Mouse (Mus musculus) small intestine, adult 2 months (tissue): ENCODE measurements at regions not wholly inside any gene's neighbourhood (a gene's known extent, or its start where the extent isn't known, plus 50 kb on each side); places are given as distances from the start of the nearest gene placed in this dataset.

Experiments
- H3K27ac ChIP-seq: fragments of 200-500 bp; 2 replicates; pipeline ENCODE4 v1.5.1; 2012; ENCODE audit warnings: low read depth, low read length, control low read depth, inconsistent platforms; ENCODE audit not compliant: insufficient read depth
- H3K27me3 ChIP-seq: fragments of 200-500 bp; 2 replicates; pipeline ENCODE4 v1.6.1; 2012; ENCODE audit warnings: mild to moderate bottlenecking, moderate library complexity, low read length, inconsistent platforms; ENCODE audit not compliant: control insufficient read depth, insufficient read depth
- H3K36me3 ChIP-seq: fragments of 200-500 bp; 2 replicates; pipeline ENCODE4 v1.6.1; 2012; ENCODE audit warnings: mild to moderate bottlenecking, low read length, control low read depth, inconsistent platforms; ENCODE audit not compliant: control insufficient read depth, insufficient read depth
- H3K4me1 ChIP-seq: fragments of 200-500 bp; 2 replicates; pipeline ENCODE4 v1.6.1; 2012; ENCODE audit warnings: low read length, inconsistent platforms, mixed read lengths; ENCODE audit not compliant: control insufficient read depth, insufficient read depth, insufficient read length
- H3K4me3 ChIP-seq: fragments of 200-500 bp; 2 replicates; pipeline ENCODE4 v1.5.1; 2012; ENCODE audit warnings: low read depth, mild to moderate bottlenecking, control low read depth, inconsistent platforms, low read length, moderate library complexity
- CTCF ChIP-seq: fragments of 200-500 bp; IDR thresholded peaks from 2 replicates; pipeline ENCODE4 v1.5.1; 2012; ENCODE audit warnings: low read depth, mild to moderate bottlenecking, control low read depth, inconsistent platforms, low read length, moderate library complexity, mixed read lengths; ENCODE audit not compliant: insufficient replicate concordance, insufficient read length; ENCODE audit errors: extremely low read depth
- POLR2A ChIP-seq: fragments of 200-500 bp; IDR thresholded peaks from 2 replicates; pipeline ENCODE4 v1.6.1; 2012; ENCODE audit warnings: low read depth, mild to moderate bottlenecking, control low read depth, inconsistent platforms, low read length, moderate library complexity
- WGBS: fragments of 180-500 bp; shearing (Covaris S2); methylation state at CpG from one replicate; pipeline ENCODE4 v1.1.7; 2018; 5-methylcytosine and 5-hydroxymethylcytosine counted together

GRCm38 (mm10) chrX:99657790-99658451 is 162.9 kb upstream of the Tmem28 start:
- peak; percentile 64; the same call in 1 of the 2 replicates for TF ChIP-seq CTCF
- TF ChIP-seq POLR2A = no peak

GRCm38 (mm10) chrX:99656988-99657387 is 163.8 kb upstream of the Tmem28 start:
- TF ChIP-seq POLR2A (no peak), CTCF (no peak)
- WGBS = 82% methylated on average over 6 of the region's 6 CpGs
- H3K36me3 ChIP-seq = no peaks in the 10 kb centered on the region

More at GRCm38 (mm10) chrX:99657790-99658451, 162.9 kb upstream of the Tmem28 start:
- WGBS = 20% methylated on average over 8 of the region's 8 CpGs
- Histone ChIP-seq H3K36me3 (no peaks in the 10 kb centered on the region), H3K4me3 (no peak overlapping the region), H3K27me3 (no peaks in the 10 kb centered on the region), H3K27ac (no peak overlapping the region), H3K4me1 (no peaks in the 10 kb centered on the region)

GRCm38 (mm10) chrX:99632211-99632775 is 161.2 kb upstream of the Pja1 start:
- WGBS = 44% methylated on average over 2 of the region's 2 CpGs
- Histone ChIP-seq H3K4me3 (no peak overlapping the region), H3K4me1 (no peaks in the 10 kb centered on the region), H3K27me3 (no peaks in the 10 kb centered on the region), H3K27ac (no peak overlapping the region), H3K36me3 (no peaks in the 10 kb centered on the region)
- no peak for TF ChIP-seq POLR2A
- TF ChIP-seq CTCF = no peak

More at GRCm38 (mm10) chrX:99656988-99657387, 163.8 kb upstream of the Tmem28 start:
- Histone ChIP-seq H3K4me1 (no peaks in the 10 kb centered on the region), H3K4me3 (no peak overlapping the region), H3K27ac (no peak overlapping the region), H3K27me3 (no peaks in the 10 kb centered on the region)

DNA sequence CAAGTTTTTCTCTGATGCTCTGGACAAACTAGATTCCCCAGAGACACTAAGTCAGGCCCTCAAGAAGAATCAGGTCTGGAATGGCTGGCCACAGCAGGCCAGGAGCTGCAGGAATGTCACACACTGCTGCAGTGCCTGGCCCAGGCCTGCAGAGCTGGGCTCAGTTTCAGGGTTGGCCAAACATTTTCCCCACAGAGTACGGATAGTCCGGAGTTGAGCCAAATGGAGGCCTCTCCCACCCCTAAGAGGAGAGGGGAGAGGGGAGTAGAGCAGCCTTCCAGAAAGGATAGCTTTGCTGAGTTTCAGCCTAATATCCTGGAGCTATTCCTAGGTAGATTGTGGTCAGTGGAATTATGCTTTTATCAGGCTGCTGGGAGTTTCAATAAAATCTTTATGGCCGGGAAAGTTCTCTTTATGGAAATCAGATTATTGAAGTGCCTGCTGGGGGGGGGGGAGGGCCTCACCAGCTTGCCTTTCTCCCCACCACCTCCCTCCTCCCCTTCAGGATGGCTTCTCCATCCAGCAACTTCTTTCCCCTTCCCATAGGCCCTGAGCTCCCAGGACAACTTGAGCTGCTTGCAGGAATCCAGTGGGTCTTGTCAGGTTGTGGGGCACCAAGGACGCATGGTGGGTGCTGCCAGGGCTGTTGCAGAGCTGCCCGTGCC is 153.6 kb upstream of the Pja1 start:
- no peaks in the 10 kb centered on the region for H3K36me3 ChIP-seq
- no peak overlapping the region for H3K27ac ChIP-seq
- no peaks in the 10 kb centered on the region for H3K27me3 ChIP-seq
- no peaks in the 10 kb centered on the region for H3K4me1 ChIP-seq
- TF ChIP-seq CTCF = no peak
- no peak for TF ChIP-seq POLR2A
- 65% methylated on average over 5 of the region's 5 CpGs for WGBS
- H3K4me3 ChIP-seq = no peak overlapping the region

- WGBS = 83% methylated on average over 9 of the region's 9 CpGs
- Histone ChIP-seq H3K27me3 (no peaks in the 10 kb centered on the region), H3K36me3 (no peaks in the 10 kb centered on the region), H3K27ac (no peak overlapping the region), H3K4me3 (no peak overlapping the region), H3K4me1 (no peaks in the 10 kb centered on the region)
- no peak for TF ChIP-seq CTCF
These were observed 141.2 kb upstream of the Pja1 start for GRCm38 (mm10) chrX:99612130-99612759.

GRCm38 (mm10) chrX:99610096-99610495 is 139.0 kb upstream of the Pja1 start:
- 77% methylated on average over 5 of the region's 5 CpGs for WGBS

DNA sequence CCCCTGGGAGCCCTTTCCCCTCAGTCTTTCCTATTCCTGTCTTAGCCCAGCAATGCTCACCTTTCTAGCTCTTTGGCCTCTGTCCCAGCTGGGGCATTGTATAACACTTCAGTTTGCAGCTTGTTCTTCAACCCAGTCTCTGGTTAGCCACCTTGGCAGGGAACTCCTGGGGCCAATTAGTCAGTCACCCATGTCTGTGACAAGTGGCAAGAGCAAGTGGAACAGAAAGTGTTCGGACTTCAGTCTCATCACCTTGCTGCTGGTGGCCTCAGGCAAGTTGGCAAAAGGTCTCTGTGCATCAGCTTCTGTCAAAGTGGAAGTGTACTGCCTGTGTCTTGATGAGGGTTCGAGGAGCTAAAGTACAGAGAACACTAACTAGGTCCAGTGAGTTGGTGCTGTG is 138.5 kb upstream of the Pja1 start:
- TF ChIP-seq POLR2A = no peak
- no peak for TF ChIP-seq CTCF
- WGBS = 75% methylated on average over 2 of the region's 2 CpGs
- no peaks in the 10 kb centered on the region for H3K27me3 ChIP-seq
- no peak overlapping the region for H3K27ac ChIP-seq
- H3K36me3 ChIP-seq = no peaks in the 10 kb centered on the region
- peaks cover 7% of the 10 kb centered on the region; the same call in 1 of the 2 replicates for H3K4me1 ChIP-seq
- H3K4me3 ChIP-seq = no peak overlapping the region

More at GRCm38 (mm10) chrX:99610096-99610495, 139.0 kb upstream of the Pja1 start:
- Histone ChIP-seq H3K36me3 (no peaks in the 10 kb centered on the region), H3K4me3 (no peak overlapping the region), H3K4me1 (peaks cover 3% of the 10 kb centered on the region; the same call in 1 of the 2 replicates), H3K27ac (no peak overlapping the region), H3K27me3 (no peaks in the 10 kb centered on the region)
- TF ChIP-seq POLR2A = no peak
